Mouse (Mus musculus): ENCODE measurements around the gene Stk40.
"Not testable (repeated sequence)": the region's sequence is repeated elsewhere in the genome, so short reads cannot be mapped to it uniquely, and the experiment has no call there.

Gene Stk40

GRCm38 (mm10) chr4:126156617-126157016 lies 52.9 kb downstream of the Stk40 start:
- peak; percentile 70 for DNase-seq (ENCODE audit: low spot score)

GRCm38 (mm10) chr4:126157562-126157961 lies 53.8 kb downstream of the Stk40 start:
- no peak for DNase-seq (ENCODE audit: low spot score)

- DNase-seq (ENCODE audit: low spot score): no peak
These were observed 55.7 kb downstream of the Stk40 start for GRCm38 (mm10) chr4:126159455-126159854.

DNA sequence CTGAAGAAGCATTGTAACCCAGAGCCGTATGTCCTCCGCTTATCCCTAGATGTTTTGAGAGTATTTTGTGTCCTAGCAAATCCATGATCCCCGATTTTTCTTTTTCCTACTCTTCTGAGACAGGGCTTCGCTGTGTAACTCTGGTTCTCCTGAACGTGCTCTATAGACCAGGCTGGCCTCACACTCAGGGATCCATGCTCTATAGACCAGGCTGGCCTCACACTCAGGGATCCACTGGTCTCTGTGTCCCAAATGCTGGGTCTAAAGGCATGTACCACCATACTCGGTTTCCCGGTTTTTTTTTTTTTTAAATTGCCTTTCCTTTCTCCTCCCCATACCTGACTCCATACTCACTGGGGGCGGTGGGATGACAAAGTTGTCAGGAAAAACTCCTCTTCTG lies 57.2 kb downstream of the Stk40 start:
- peak; percentile 29 for DNase-seq (ENCODE audit: low spot score)

GRCm38 (mm10) chr4:126161456-126161855 lies 57.7 kb downstream of the Stk40 start:
- no peak for DNase-seq (ENCODE audit: low spot score)

DNA sequence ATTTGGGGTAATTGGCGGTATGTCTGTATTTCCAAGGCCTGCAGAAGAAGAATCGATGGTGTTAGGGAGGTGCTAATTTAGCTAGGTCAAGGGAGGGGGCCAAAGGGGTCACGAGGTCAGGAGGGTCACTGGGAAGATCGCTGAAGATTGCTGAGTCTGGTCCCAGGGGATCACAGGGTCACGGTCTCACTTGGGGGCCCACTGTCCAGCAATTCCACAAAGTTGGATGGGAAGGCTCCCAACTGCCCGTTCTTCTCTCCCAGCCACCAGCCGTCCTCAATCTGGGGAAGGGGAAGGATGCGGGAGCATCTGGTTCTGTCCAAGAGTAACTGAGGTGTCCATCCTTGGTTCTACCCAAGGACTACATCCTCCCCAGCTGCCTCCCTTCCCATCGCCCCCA lies 58.2 kb downstream of the Stk40 start:
- peak; percentile 57 for DNase-seq (ENCODE audit: low spot score)

DNA sequence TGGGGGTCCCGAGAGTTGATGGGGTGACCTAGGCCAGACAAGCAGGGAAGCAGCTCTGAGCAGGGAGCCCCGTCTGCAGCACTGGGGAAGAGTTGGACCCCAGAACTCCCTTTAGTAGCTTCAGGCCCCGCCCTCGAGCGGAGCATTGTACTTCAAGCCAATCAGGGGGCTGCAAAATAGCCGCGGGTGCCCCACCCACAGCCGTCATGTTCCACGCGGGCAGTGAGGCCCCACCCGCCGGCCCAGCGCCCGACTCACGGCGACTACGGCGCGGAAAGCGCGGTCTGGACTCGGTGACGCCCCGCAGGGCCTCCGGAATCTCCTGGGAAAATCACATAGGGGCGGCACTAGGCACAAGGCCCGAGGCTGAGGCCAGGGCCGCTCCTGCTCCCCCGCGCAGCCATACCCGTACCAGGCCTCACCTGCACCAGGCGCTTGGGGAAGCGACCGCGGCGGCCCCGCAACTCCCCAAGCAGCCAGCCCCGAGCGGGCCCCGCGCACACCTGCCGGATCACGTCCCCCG lies 58.8 kb downstream of the Stk40 start:
- peak; percentile 94 for DNase-seq (ENCODE audit: low spot score)

- no peak for DNase-seq (ENCODE audit: low spot score)
These were observed 59.4 kb downstream of the Stk40 start, which contains the start of gene Sh3d21 for GRCm38 (mm10) chr4:126163067-126163659. Sh3d21 (minus strand) TSS chr4:126163491.

DNA sequence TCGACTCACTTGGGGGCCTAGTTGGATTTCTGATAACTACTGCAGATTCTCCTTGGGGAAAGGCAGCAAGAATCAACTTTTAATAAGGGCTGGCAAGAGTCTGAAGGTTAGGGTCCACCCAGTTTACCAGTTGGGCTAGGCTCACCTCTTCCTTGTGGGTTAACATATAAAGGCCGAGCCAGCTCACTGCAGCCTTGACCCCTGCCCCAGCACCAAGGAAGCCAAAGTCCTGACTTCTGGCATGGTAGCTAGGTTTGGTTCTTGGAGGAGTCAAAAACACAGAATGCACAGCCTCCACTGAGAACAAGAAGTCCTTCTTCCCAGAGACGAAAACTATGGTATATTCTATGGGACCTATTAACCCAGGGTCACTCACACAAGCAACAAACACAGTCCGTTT lies 59.9 kb downstream of the Stk40 start:
- DNase-seq (ENCODE audit: low spot score): no peak

DNA sequence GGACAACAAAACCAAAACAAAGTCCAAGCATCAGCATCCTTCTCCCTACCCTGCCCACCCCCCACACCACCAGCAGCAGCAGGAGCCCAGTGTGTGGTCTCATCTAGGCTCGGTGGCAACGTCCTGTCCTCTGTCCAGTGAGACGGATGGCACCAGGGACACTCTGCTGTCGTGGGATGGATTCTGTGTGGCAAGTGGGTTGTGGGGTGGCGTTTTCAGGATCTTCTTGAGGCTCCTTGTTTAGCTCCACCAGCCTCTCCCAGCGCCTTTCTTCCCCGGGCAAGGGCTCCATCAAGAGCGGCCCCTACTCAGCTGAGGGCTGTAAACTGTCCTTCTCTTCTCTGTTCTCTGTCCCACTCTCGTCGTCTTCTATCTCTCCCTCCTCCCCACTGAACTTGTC lies 61.3 kb downstream of the Stk40 start:
- DNase-seq (ENCODE audit: low spot score): not testable (repeated sequence)

- DNase-seq (ENCODE audit: low spot score): no peak
These were observed 62.3 kb downstream of the Stk40 start for GRCm38 (mm10) chr4:126166084-126166483.

DNA sequence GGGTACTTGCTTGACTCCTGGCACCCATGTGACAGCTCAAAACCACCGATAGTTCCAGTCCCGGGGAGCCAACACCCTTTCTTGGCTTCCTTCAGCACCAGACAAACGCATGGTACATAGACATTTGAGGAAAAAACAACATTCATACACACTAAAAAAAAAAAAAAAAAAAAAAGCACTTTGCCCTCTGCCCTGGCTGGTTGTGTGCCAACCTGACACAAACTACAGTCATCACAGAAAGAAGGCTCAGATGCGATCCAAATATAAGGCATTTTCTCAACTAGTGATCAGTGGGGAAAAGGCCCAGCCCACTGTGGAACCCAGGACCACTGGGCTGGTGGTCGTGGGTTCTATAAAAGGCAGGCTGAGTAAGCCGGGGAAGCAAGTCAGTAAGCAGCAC lies 65.1 kb downstream of the Stk40 start:
- no peak for DNase-seq (ENCODE audit: low spot score)

- not testable (repeated sequence) for DNase-seq (ENCODE audit: low spot score)
These were observed 67.0 kb downstream of the Stk40 start for GRCm38 (mm10) chr4:126170737-126171136.

- DNase-seq (ENCODE audit: low spot score): no peak
These were observed 70.0 kb downstream of the Stk40 start for GRCm38 (mm10) chr4:126173800-126174199.

GRCm38 (mm10) chr4:126175980-126176379 lies 72.2 kb downstream of the Stk40 start:
- DNase-seq (ENCODE audit: low spot score): not testable (repeated sequence)

DNA sequence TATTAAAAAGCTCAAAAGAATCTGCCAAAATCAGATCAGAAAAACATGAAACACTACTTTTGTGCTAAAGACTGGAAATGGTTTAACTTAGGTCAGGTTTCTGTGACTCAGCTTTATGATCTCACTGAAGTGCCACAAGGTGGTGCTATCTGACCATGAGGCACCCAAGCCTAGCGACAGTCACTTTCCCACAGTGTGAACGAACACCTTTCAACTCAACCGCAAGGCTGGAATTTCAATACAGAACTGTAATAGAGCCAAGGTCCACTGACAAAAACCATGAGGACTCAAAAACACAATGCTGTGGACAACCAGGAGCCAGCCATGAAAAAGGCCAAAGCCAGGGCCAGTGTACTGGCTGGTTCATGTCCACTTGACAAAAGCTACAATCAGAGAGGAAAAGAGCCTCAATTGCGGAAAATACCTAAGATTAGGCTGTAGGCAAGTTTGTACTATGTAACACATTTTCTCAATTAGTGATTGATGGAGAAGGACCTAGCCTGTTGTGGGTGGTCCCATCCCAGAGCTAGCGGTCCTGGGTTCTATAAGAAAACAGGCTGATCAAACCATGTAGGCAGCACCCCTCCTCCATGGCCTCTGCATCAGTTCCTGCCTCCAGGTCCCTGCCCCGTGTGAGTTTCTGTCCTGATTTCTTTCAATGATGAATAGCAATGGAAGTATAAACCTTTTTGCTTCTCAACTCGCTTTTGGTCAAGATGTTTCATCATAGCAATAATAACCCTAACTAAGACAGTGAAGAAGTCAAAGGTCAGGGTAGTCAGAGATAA lies 77.6 kb downstream of the Stk40 start:
- no peak for DNase-seq (ENCODE audit: low spot score)

- no peak for DNase-seq (ENCODE audit: low spot score)
These were observed 79.3 kb downstream of the Stk40 start for GRCm38 (mm10) chr4:126183034-126183433.

GRCm38 (mm10) chr4:126187096-126187495 lies 83.3 kb downstream of the Stk40 start:
- no peak for DNase-seq (ENCODE audit: low spot score)

Measured in testis, postnatal 10 days (tissue).